Mouse (Mus musculus) heart, embryonic 11.5 days (tissue): Measurements from ENCODE around the gene Ubiad1. TPM values are rescaled to one million over a fixed set of nuclear protein-coding genes. Genes with fewer than 3 reads are reported as not detected.

Experiments used
- ATAC-seq: fragments of 200-750 bp; cut with Nextera tagmentation; replicated peaks from 2 replicates; pipeline ENCODE4 v1.8.0; 2017; ENCODE audit warnings: moderate library complexity; ENCODE audit not compliant: insufficient number of reproducible peaks, low FRiP score, low TSS enrichment
- H3K27ac ChIP-seq: fragments of 300-500 bp; sonication (generic); 2 replicates; pipeline ENCODE4 v1.5.1; 2014; ENCODE audit warnings: mild to moderate bottlenecking, low read depth, low read length
- H3K27me3 ChIP-seq: fragments of 300-500 bp; sonication (generic); 2 replicates; pipeline ENCODE4 v1.6.1; 2014; ENCODE audit warnings: mild to moderate bottlenecking, low read length, mixed read lengths; ENCODE audit not compliant: control insufficient read depth, insufficient read depth
- H3K36me3 ChIP-seq: fragments of 300-500 bp; sonication (generic); 2 replicates; pipeline ENCODE4 v1.6.1; 2014; ENCODE audit warnings: mild to moderate bottlenecking, low read length, moderate library complexity, mixed read lengths; ENCODE audit not compliant: control insufficient read depth, insufficient read depth
- H3K4me1 ChIP-seq: fragments of 300-500 bp; sonication (generic); 2 replicates; pipeline ENCODE4 v1.6.1; 2014; ENCODE audit warnings: low read length; ENCODE audit not compliant: control insufficient read depth, insufficient read depth
- H3K4me2 ChIP-seq: fragments of 300-500 bp; sonication (generic); 2 replicates; pipeline ENCODE4 v1.6.1; 2014; ENCODE audit warnings: mild to moderate bottlenecking, moderate library complexity
- H3K4me3 ChIP-seq: fragments of 300-500 bp; sonication (generic); 2 replicates; pipeline ENCODE4 v1.5.1; 2014; ENCODE audit warnings: low read depth, low read length
- H3K9ac ChIP-seq: fragments of 300-500 bp; sonication (generic); 2 replicates; pipeline ENCODE4 v1.6.1; 2014; ENCODE audit warnings: mild to moderate bottlenecking, low read depth, low read length, moderate library complexity
- H3K9me3 ChIP-seq: fragments of 300-500 bp; sonication (generic); replicated peaks from 2 replicates; pipeline ENCODE4 v1.6.1; 2016; ENCODE audit warnings: low read length; ENCODE audit not compliant: control insufficient read depth
- WGBS: fragments of 180-500 bp; shearing (Covaris S2); extraction: QIAGEN DNeasy Blood & Tissue Kit; methylation state at CpG from one replicate; pipeline ENCODE4 v1.1.7; 2014; ENCODE audit not compliant: insufficient replicate concordance; 5-methylcytosine and 5-hydroxymethylcytosine counted together
- polyA plus RNA-seq: library from polyadenylated mRNA; unstranded; fragments of >200 nt; fragmentation: Nextera tagmentation; extraction: Ambion mirVana; gene quantifications from 2 replicates; pipeline ENCODE4 v1.2.1, GENCODE M21; 2014

Ubiad1 gene
- polyA plus RNA-seq: 14.7 and 16.2 TPM in 2 replicates

DNA sequence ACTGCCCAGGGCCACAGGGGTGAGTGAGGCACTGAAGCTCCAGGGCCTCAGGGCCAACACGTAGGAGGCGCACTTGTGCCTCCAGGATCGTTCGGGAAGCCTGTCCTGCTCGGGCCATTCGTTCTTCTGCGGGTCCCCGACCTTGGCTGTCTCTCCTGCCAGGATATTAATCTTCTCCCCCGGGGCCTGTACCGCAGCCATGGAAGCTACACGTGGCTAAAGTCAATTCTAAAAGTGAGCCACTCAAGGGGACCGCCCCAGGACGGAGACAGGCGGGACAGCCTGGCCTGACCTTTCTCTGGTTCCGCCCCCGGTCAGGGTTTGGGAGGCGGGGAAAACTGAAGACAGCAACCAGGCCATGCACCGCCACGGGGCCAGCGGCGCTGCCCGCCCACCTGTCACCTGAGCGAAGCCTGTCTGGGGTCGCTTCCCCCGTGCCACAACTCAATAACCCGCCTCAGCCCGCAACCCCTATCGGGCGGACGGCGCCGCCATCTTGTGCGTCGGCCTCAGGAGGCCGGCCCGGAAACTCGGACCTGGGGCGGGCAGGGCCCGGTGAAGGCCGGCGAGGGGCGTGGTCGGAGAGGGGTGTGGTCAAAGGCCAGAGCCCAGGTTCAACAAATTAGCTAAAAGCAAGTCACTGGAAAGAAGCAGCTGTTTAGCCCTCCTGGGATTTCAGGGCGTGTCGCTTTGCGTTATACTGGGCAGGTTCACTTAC, at the start of gene Ubiad1:
Gene Ubiad1 (minus strand): TSS at position 522 of the 718 bp plus-strand sequence.
- Histone ChIP-seq H3K27me3 (no peaks in the 10 kb centered on the region), H3K36me3 (no peaks in the 10 kb centered on the region), H3K9ac (peak within 1 kb of the TSS; percentile 90), H3K4me2 (peak within 1 kb of the TSS; percentile 94), H3K4me1 (peaks cover 12% of the 10 kb centered on the region), H3K27ac (peak within 1 kb of the TSS; percentile 72), H3K4me3 (peak within 1 kb of the TSS; percentile 73), H3K9me3 (no peaks in the 10 kb centered on the region)
- peak; percentile 78 for ATAC-seq
- under 1% methylated on average over 46 of the region's 46 CpGs for WGBS

- H3K4me2 ChIP-seq: no peak overlapping the region
- 86% methylated on average over 7 of the region's 7 CpGs for WGBS
- H3K9me3 ChIP-seq: no peaks in the 10 kb centered on the region
- H3K9ac ChIP-seq: no peak overlapping the region
- H3K4me1 ChIP-seq: peaks cover 8% of the 10 kb centered on the region
- no peak overlapping the region for H3K27ac ChIP-seq
- no peaks in the 10 kb centered on the region for H3K27me3 ChIP-seq
- peaks cover 35% of the 10 kb centered on the region for H3K36me3 ChIP-seq
- no peak for ATAC-seq
- no peak overlapping the region for H3K4me3 ChIP-seq
These were observed 46.9 kb upstream of the Ubiad1 start for GRCm38 (mm10) chr4:148491448-148491847.

DNA sequence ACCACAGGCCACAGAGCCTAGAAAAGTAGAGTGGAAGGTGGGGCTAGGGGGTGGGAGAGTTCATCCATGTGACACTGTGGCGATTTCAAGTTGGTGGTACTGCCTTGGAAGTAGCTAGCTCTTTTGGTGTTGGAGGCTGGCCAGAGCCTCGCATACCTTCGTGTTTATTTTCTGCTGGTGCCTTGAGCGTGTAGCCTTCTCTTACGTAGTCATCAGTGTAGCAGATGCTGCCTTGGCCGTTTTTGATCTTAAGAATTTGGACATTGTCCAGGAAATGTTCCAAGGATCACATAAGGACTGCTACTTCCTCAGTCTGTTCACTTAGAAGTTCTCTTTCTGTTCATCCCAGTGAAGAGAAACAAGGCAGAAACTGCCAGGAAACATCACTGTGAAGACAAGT, 45.9 kb upstream of the Ubiad1 start:
- no peak overlapping the region for H3K9ac ChIP-seq
- no peak overlapping the region for H3K4me2 ChIP-seq
- peaks cover 40% of the 10 kb centered on the region for H3K36me3 ChIP-seq
- 0 out of 2 replicates have a peak, but pooled peaks have one; percentile 24 for ATAC-seq
- 74% methylated on average over 6 of the region's 6 CpGs for WGBS
- no peak overlapping the region for H3K27ac ChIP-seq
- H3K27me3 ChIP-seq: no peaks in the 10 kb centered on the region
- no peak overlapping the region for H3K4me3 ChIP-seq
- H3K9me3 ChIP-seq: no peaks in the 10 kb centered on the region
- peaks cover 8% of the 10 kb centered on the region for H3K4me1 ChIP-seq

GRCm38 (mm10) chr4:148487841-148488240, 43.3 kb upstream of the Ubiad1 start:
- no peaks in the 10 kb centered on the region for H3K9me3 ChIP-seq
- no peak for ATAC-seq
- H3K27ac ChIP-seq: no peak overlapping the region
- no peak overlapping the region for H3K9ac ChIP-seq
- H3K4me1 ChIP-seq: no peaks in the 10 kb centered on the region
- no peak overlapping the region for H3K4me3 ChIP-seq
- H3K36me3 ChIP-seq: peaks cover 51% of the 10 kb centered on the region
- WGBS: 64% methylated on average over 2 of the region's 2 CpGs
- no peaks in the 10 kb centered on the region for H3K27me3 ChIP-seq
- no peak overlapping the region for H3K4me2 ChIP-seq

DNA sequence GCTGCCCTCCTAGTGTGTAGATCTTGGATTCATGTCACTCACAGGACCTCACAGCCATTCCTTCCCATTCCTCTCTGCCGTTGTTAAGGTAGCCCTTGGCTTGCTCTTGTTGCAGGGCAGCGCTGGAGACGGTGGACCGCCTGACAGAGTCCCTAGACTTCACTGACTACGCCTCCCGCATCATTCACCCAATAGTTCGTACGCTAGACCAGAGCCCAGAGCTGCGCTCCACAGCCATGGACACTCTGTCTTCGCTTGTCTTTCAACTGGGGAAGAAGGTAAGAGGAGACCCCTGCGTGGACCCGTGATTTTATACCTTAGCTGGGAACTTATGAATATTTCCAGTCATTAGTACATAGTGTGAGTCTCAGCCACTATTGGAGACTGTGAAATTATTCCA, 39.9 kb upstream of the Ubiad1 start:
- Histone ChIP-seq H3K27ac (no peak overlapping the region), H3K9ac (no peak overlapping the region), H3K4me3 (no peak overlapping the region), H3K4me2 (no peak overlapping the region), H3K9me3 (no peaks in the 10 kb centered on the region), H3K4me1 (no peaks in the 10 kb centered on the region), H3K27me3 (no peaks in the 10 kb centered on the region), H3K36me3 (peaks cover 44% of the 10 kb centered on the region)
- ATAC-seq: no peak
- 91% methylated on average over 12 of the region's 12 CpGs for WGBS

GRCm38 (mm10) chr4:148481557-148482168, 37.1 kb upstream of the Ubiad1 start:
- H3K27me3 ChIP-seq: no peaks in the 10 kb centered on the region
- H3K9ac ChIP-seq: no peak overlapping the region
- H3K4me3 ChIP-seq: no peak overlapping the region
- WGBS: 93% methylated on average over 2 of the region's 2 CpGs
- no peak for ATAC-seq
- no peaks in the 10 kb centered on the region for H3K4me1 ChIP-seq
- no peaks in the 10 kb centered on the region for H3K9me3 ChIP-seq
- peaks cover 39% of the 10 kb centered on the region for H3K36me3 ChIP-seq
- H3K27ac ChIP-seq: no peak overlapping the region
- no peak overlapping the region for H3K4me2 ChIP-seq

- Histone ChIP-seq H3K36me3 (peaks cover 38% of the 10 kb centered on the region), H3K4me2 (no peak overlapping the region), H3K27ac (no peak overlapping the region), H3K9ac (no peak overlapping the region), H3K9me3 (no peaks in the 10 kb centered on the region), H3K4me1 (no peaks in the 10 kb centered on the region), H3K27me3 (no peaks in the 10 kb centered on the region), H3K4me3 (no peak overlapping the region)
- WGBS: 90% methylated on average over 2 of the region's 2 CpGs
- ATAC-seq: no peak
These were observed 35.7 kb upstream of the Ubiad1 start for GRCm38 (mm10) chr4:148480245-148480644.

GRCm38 (mm10) chr4:148473496-148473895, 28.9 kb upstream of the Ubiad1 start:
- Histone ChIP-seq H3K9me3 (no peaks in the 10 kb centered on the region), H3K4me2 (no peak overlapping the region), H3K36me3 (peaks cover 40% of the 10 kb centered on the region), H3K27ac (no peak overlapping the region), H3K9ac (no peak overlapping the region), H3K27me3 (no peaks in the 10 kb centered on the region), H3K4me3 (no peak overlapping the region), H3K4me1 (no peaks in the 10 kb centered on the region)
- WGBS: 89% methylated on average over 5 of the region's 5 CpGs
- ATAC-seq: no peak
